Mouse (Mus musculus) ES-CJ7 (cell line): ENCODE results near the gene Eif4g3.

ENCODE experiments used
- DNase-seq: peaks from one replicate; pipeline ENCODE4 v3.0.0; 2011; ENCODE audit warnings: low read depth, low spot score

Eif4g3 gene

DNA sequence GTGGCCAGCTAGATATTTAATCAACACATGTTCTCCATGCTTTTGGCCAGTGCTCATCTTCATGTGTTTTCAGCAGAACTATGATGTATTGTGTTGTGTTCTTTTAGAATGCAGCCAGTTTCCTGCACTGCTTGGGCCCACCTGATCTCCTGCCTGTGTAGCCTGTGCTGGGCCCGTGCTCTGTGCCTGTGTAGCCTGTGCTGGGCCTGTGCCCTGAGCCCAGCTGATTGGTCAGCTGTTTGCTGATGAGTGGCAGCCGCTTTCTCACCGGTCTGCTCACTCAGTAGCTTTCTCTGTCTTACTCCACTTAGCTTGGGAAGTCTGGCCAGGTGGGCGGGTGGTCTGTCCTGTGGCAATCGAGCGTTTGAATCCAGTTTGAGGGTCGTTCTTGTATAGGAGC lies 107.6 kb downstream of the Eif4g3 start:
- DNase-seq = no peak

- no peak for DNase-seq
These were observed 109.0 kb downstream of the Eif4g3 start for GRCm38 (mm10) chr4:138101795-138102194.

GRCm38 (mm10) chr4:138102413-138102812 lies 109.6 kb downstream of the Eif4g3 start:
- DNase-seq = no peak

GRCm38 (mm10) chr4:138104967-138105366 lies 112.1 kb downstream of the Eif4g3 start:
- no peak for DNase-seq

DNA sequence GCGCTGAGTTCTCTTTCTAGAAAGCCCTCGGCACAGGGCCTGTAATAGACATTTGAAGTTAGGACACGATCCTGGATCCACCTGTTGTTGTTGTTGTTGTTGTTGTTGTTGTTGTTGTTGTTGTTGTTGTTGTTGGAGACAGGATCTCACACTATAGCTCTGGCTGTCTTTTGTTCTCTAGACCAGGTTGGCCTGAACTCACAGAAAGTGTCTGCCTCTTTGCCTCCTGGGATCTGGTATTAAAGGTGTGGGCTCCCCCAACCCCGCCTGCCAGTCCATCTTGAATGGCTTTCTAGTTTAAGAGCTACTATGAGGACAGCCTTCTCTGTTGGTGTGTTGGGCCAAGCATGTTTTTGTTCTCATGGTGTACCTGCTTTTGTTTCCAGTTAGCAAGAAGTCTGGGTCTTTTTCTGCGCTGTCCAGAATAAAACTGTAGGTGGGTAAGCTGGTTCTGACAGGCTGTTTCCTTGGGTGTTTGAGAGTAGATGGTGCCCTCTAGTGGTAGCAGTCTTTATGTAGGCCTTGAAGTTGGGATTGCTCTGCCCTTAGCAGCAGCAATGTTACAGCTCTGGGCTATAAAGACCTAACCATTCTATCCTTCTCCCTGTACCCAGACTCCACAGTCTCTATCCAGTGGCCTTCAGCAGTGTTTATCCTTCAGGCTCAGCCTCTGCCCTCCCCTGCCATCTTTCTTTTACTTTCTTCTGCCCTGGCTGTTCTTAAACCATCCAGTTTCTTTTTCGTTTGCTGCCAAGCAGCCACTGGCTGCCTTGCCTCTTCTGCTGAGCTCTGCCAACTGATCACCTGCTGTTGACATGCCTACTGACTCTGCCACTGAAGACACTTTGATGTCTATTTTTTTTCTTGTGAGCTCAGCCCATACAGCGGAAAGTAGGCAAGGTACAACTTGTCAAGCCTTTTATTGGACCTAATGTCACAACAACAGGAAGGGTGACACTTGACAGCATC lies 114.9 kb downstream of the Eif4g3 start:
- peak; percentile 85 for DNase-seq

GRCm38 (mm10) chr4:138108541-138108940 lies 115.7 kb downstream of the Eif4g3 start:
- no peak for DNase-seq

DNA sequence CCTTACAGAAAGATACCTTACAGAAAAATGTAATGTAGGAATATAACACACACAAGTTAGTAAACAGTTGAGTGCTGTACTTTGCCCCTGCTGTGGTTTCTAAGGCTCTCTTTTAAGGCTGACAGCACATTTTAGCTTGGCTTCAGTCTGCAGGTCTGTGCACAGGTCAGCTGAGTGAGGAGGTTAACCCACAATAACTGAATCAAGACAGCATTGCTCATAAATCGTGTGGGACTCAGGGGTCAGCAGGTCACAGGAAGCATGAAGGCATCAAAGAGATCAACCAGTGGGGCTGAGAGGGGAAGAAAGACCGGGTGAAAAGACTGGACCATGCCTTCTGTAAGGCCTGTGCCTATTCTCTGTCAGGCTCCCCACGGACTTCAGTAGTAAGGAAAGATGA lies 116.5 kb downstream of the Eif4g3 start:
- no peak for DNase-seq

- DNase-seq = no peak
These were observed 119.0 kb downstream of the Eif4g3 start for GRCm38 (mm10) chr4:138111858-138112257.

DNA sequence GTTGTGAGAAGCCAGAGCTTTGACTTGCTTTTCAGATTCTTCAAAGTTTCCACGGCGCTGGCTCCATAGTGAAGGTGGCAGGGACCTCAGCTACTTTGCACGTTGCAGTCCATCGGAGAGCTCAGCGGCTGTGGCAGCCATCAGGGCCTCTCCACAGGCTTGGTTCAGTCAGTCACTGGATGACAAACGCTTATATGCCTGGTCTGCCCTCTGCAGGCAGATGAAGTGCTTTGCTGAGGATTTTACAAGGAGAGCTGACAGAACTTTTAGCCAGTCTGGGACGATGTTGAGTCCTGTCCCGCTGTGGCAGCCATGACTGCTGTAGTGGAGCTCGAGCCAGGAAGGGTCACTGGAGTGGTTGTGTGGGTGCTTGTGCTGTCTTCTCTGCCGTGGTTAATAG lies 126.9 kb downstream of the Eif4g3 start:
- peak; percentile 85 for DNase-seq

- no peak for DNase-seq
These were observed 131.2 kb downstream of the Eif4g3 start for GRCm38 (mm10) chr4:138124046-138124445.

- no peak for DNase-seq
These were observed 134.5 kb downstream of the Eif4g3 start for GRCm38 (mm10) chr4:138127371-138127770.

DNA sequence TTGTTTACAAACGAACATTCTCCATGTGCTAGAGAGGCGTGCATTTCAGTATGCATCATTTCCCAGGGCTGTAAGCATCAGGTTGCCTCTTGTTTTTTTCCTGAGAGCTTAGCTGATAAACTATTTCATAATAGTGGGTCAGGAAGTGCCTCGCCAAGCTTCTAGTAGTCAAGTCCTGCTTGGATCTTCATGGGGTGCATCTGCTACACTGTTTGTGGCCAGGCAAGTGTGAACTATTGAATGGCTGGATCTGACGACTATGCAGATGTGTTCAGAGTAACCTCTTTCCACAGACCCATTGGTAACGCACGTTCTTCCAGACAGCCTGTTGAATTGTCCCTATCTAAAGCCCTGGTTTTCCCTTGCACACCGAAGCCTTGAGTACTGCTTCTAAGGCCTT lies 135.0 kb downstream of the Eif4g3 start:
- DNase-seq = no peak

DNA sequence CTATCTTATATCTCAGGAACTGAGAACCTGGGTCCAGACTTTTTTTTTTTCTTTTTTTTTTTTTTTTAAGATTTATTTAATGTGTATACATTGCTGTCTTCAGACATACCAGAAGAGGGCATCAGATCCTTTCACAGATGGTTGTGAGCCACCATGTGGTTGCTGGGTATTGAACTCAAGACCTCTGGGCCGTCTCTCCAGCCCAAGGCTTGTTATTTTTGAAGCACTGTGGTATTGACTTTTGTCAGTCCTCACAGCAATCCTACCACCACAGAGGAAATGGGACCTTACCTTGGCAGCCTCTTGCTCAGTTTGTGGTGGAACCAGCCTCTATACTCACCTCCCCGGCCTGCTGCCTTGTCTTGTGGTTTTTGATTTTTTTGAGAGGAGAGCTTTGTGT lies 137.3 kb downstream of the Eif4g3 start:
- DNase-seq = peak; percentile 28

- DNase-seq = no peak
These were observed 138.4 kb downstream of the Eif4g3 start for GRCm38 (mm10) chr4:138131226-138131625.

DNA sequence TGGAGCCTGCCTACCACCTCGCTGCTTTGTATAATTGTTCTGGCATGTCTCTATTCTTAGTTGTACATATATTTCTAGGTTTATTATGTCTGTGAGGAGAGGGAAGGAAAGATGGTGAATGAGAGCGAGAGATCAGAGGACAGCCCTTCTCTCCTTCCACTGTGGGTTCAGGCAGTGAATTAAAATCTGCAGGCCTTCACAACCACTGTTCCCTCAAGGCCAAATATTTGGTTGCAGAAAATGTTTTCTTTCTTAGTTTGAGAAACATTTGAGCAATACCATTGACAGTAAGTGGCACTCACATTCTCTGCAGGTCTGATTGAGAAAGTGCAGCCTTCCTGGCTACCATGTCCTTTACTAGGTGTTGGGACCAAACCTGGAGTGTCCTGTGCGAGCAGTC lies 138.9 kb downstream of the Eif4g3 start:
- DNase-seq = no peak

DNA sequence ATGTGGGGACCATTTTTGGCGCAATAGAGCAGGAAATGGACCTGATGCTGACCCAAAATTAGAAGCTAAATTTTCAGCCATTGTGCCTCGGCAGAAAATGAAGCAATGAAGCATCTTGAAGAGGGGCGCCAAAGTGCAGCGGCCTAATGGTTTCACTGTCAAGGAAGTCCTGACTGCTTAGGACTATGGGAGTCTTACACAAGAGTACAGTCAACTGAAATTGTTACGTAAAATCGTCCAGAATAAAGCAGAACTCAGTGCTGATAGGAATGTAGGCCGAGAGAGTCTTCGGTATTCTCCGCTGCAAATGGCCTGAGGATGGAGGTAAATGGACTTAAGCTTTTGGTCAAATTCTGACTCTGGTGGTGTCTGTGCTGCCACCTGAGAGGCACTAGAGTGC lies 140.5 kb downstream of the Eif4g3 start:
- no peak for DNase-seq

DNA sequence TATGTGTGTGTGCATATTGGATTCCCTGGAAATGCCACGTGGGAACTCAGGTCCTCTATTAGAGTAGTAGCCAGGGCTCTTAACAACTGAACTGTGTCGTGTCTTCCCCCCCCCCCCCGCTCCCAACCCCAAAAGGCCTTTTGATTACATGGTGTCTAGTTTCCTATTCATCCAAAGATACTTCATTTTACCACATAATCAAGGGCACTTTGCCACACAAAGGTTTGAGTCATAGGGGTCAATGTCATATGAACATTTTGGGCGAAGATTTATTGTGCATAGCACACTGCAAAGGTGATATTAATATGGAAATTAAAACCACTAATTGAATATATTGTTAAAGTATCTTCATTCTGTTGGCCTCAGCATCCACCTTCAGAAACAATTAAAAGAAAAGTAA lies 144.5 kb downstream of the Eif4g3 start:
- DNase-seq = no peak

DNA sequence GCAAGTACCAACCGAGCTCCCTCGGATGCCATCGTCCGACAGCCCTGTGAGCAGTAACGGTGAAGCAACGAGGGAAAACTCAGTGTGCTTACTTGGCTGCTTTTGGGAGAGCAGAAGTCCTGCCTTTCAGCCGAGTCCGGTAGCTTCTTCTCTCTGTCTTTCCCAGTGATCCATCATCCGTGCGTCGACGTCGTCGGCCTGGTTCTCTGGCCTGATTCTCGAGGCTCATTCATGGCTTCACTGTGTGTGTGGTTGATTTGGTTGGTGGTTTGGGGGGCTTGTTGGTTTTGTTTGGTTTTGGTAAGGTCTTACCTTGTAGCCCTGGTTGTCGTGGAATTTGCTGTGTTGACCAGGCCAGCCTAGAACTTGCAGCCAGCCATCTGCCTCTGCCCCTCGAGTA lies 145.0 kb downstream of the Eif4g3 start:
- no peak for DNase-seq

GRCm38 (mm10) chr4:138138219-138138618 lies 145.4 kb downstream of the Eif4g3 start:
- DNase-seq = no peak

GRCm38 (mm10) chr4:138141358-138141757 lies 148.5 kb downstream of the Eif4g3 start:
- DNase-seq = no peak

DNA sequence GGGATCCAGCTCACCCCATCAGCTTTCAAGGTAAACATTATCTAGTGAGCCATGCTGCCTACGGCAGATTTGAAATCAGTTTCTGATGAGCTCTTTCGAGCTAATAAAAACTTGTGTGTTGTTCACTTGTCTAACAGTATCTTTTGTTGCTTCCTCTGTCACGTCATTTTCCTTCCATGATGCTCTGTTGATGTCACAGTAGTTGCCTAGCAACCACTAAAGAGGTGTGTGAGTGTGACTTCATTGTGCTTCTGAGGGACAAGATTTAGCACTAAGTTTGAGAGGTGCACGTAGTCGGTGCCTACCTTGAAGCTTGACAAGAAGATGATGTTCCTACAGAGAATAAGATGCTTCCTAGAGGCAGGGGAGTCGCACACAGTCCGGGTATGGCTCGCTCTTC lies 154.4 kb downstream of the Eif4g3 start:
- no peak for DNase-seq

DNA sequence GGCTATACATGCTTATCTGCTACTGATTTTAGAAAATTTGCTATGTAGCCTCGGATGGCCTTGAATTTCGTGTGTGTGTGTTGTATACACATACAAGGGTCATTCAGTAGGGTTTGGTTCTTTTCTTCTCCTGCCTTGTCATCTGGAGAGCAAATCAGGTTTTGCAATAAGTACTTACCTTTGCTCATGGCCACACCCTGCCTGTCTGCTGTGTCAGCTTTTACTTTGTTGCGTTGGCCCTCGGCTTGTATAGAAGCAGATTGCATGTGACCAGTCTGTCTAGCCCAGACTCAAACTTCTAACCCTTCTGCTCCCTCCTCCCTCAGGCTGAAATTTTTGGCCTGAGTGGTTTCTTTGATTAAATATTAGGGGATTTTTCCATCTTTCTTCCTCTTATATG lies 157.2 kb downstream of the Eif4g3 start:
- DNase-seq = no peak

DNA sequence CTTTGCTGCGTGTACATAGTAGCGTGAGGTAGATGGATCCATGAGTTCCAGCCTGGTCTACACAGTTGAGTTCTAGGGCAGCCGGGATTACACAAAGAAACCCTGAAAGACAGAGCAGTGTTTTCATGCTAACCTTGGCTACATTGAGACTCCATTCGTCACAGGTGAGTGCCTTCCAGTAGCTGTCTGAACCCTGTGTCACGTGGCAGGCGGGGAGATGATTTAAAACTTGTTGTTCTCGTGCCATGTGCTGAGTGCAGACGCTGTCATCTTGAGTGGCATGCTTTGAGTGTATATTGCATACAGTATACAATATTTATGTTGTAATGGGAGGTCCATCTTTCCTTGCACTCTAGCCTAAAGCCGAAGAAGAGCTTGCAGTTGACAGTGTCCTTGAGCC lies 158.4 kb downstream of the Eif4g3 start:
- DNase-seq = no peak

GRCm38 (mm10) chr4:138153980-138154379 lies 161.2 kb downstream of the Eif4g3 start:
- DNase-seq = peak; percentile 65
